Mouse (Mus musculus) Patski (cell line): ENCODE results near the gene Klhl6. TPM values are rescaled to one million over a fixed set of nuclear protein-coding genes. Genes with fewer than 3 reads are reported as not detected.

Experiments used
- ATAC-seq: fragments of 100-300 bp; one replicate; pipeline ENCODE4 v1.8.0; 2021
- CTCF ChIA-PET: fragments of 350-600 bp; sonication (Branson Sonifier 250); formaldehyde crosslinking; loops from one replicate; lab custom pipeline; 2022; ENCODE audit warnings: inconsistent platforms; lab: Charles Lee
- POLR2A ChIA-PET: fragments of 350-600 bp; sonication (Branson Sonifier 250); formaldehyde crosslinking; loops from one replicate; lab custom pipeline; 2022; ENCODE audit warnings: antibody characterized with exemption, inconsistent platforms; lab: Charles Lee
- DNase-seq: peaks from one replicate; pipeline ENCODE4 v3.0.0-alpha.2; 2011; ENCODE audit warnings: low read depth, low spot score
- H3K27me3 ChIP-seq: fragments of 371-371 bp; one replicate; pipeline ENCODE4 v1.5.1; 2021
- CTCF ChIP-seq: fragments of 100-300 bp; IDR thresholded peaks from one replicate; pipeline ENCODE4 v1.5.1; 2021
- in situ Hi-C: fragments of 300-500 bp; cut with MboI; formaldehyde crosslinking; loops from 3 replicates; pipeline ENCODE4 v1.11.1; 2018; ENCODE audit warnings: low pct_unique_long_range_greater_than_20kb, mixed read lengths
- polyA plus RNA-seq: library from polyadenylated mRNA; unstranded; gene quantifications from one replicate; pipeline ENCODE4 v1.2.3, GENCODE M21; 2021

The Klhl6 gene
- polyA plus RNA-seq, 1 experiment from 2014 or later, result 0.10 TPM

DNA sequence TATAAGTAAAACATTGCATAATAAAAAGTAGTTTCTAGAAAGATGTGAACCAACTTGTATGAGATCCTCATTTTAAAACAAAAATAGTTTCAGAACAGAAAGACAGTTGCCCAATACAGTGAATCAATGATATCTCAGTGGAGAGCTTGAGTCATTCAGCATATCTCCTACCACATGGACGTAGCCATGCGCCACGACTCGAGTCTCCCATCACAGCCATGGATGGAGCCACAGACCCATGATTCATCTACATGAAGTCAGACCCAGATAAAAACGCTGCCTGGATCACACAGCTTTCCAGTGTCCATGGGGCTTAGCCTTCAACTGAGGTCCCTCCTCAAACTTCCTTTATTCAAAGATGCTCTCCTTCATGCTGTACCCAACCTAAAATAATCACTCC lies 13.3 kb downstream of the Klhl6 start:
- in situ Hi-C loops, result no loop called here

DNA sequence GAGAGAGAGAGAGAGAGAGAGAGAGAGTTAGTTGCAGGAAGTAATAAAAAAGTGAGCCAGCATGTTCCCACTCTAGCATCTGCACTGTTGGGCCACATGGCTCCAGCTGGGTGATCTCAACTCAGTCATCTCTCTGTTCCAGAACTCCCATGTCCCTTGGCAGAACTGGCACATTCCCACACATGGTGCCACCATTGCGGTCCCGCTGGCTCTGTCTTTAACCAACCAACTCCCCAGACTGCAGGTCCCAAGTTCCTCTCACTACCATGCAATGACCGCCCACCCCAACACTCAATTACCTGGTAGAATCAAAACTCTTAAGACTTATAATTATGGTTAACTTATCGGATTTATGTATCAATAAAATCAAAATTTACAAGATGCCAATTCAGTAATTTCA lies 14.2 kb downstream of the Klhl6 start:
- ATAC-seq (no peak), DNase-seq (no peak)
- in situ Hi-C loops, result no loop called here
- no peaks in the 10 kb centered on the region for H3K27me3 ChIP-seq
- TF ChIP-seq CTCF, result no peak
- CTCF ChIA-PET, result no interaction called here
- POLR2A ChIA-PET, result interaction anchor here (1.1 kb wide), 1 partner anchor 80 kb away, joined by 3 read pairs; no protein-coding TSS in a partner anchor

More for the DNA sequence above, 13.3 kb downstream of the Klhl6 start:
- no peak for ATAC-seq
- ChIA-PET CTCF (no interaction called here), POLR2A (interaction anchor here (1.1 kb wide), 1 partner anchor 79 kb away, joined by 3 read pairs; no protein-coding TSS in a partner anchor)
- H3K27me3 ChIP-seq, result no peaks in the 10 kb centered on the region
- TF ChIP-seq CTCF, result no peak
- no peak for DNase-seq

DNA sequence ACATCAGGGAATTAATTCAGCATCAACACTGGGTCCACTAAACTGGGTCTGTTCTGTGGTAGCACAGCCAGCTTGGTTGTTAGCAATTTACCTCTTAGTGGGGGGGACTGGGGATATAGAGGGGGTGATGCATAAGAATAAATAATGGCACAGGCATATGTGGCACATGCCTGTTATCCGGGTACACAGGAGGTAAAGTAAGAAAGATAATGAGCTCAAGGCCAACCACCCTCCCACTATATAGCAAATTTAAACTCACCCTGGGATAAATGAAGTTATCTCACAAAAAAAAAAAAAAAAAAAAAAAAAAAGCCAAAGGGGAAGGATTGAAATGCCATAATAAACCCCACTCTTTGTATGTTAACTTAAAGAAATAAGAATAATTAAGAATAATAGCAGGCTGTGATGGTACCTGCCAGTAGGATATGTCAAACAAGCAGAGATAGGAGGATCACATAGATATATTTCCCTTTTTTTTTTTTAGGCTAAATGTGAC lies 14.9 kb downstream of the Klhl6 start:
- no peaks in the 10 kb centered on the region for H3K27me3 ChIP-seq
- DNase-seq, result no peak
- ChIA-PET POLR2A (no interaction called here), CTCF (no interaction called here)
- ATAC-seq, result no peak
- no peak for TF ChIP-seq CTCF
- in situ Hi-C loops, result no loop called here

DNA sequence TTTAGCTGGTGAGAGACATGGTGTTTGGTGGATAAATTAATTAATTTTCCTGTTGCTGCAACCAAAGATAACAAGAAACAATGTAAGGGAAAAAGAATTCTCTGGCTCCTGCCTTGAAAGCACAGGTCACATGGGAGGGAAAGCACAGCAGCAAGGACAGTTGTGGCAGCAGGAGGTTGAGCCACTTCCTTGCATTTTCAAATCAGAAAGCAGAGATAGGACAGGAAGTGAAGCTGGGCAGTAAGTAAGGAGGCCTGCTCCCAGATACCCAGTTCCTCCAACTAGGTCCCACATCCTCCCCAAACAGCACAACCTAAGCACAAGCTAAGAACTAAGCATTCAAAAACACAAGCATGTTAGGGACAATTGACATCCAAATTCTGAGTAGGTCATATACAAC lies 15.9 kb downstream of the Klhl6 start:
- ChIA-PET CTCF (no interaction called here), POLR2A (no interaction called here)
- in situ Hi-C loops, result no loop called here
- no peak for TF ChIP-seq CTCF
- ATAC-seq (no peak), DNase-seq (no peak)
- no peaks in the 10 kb centered on the region for H3K27me3 ChIP-seq

DNA sequence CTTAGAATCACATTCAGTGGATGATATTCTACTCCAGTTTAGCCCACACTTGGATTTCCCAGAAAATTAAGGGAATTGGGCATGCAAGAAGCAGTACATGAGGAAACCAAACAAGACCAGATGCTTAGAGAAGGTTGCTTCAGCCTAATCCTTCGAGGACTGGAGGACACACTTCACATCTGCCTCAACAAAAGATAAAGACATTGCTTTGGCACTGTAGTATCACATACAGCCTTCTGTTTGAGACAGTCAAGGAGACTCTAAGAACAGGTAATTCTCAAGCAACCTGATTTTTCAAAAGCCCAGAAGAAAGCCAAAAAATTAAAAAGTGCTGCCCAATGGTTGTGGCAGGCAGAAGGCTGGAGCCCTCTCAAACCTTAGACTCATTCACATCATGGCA lies 16.4 kb downstream of the Klhl6 start:
- in situ Hi-C loops, result no loop called here
- no peak for TF ChIP-seq CTCF
- H3K27me3 ChIP-seq, result no peaks in the 10 kb centered on the region
- DNase-seq (no peak), ATAC-seq (no peak)
- POLR2A ChIA-PET, result no interaction called here
- CTCF ChIA-PET, result no interaction called here

DNA sequence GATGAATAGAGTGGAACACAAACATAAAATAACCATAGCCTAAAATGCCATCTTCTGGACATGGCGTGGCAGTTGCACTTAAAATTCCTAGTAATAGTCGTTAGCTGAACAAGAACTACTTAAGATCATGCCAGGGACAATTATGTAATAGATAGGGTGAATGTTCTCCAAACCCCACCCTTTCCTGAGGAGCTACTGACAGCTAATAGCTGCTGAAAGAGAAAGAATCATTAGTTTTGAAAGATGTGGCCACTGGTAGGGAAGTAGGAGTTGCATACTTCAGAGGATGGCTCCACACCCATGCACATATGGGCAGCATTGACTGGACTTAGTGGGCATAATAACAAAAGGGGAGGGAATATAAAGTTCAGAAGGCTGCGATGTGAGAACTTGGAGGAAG lies 19.9 kb downstream of the Klhl6 start:
- TF ChIP-seq CTCF, result no peak
- CTCF ChIA-PET, result no interaction called here
- no peaks in the 10 kb centered on the region for H3K27me3 ChIP-seq
- no peak for ATAC-seq
- DNase-seq, result no peak
- POLR2A ChIA-PET, result interaction anchor here (0.6 kb wide), 1 partner anchor 572 kb away, joined by 3 read pairs; the partner anchor contains the start of gene Ap2m1
- in situ Hi-C loops, result no loop called here

DNA sequence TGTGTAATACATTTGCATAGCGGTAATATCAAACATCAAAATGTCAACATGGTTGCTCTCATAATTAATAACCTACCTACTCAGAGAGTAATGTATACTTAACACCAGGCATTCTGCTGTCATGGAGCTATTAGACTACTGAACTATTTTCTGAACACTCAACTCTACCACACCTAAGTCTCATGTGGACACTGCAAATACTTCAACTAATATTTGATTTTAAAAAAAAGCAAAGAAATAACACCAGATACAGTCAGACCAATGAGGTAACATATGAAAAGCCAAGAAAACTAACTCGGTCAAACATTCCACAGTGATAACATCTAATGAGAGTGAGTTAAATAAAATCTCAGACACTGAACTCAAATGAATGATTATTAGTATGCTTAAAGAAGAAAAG lies 21.8 kb downstream of the Klhl6 start:
- ATAC-seq, result no peak
- ChIA-PET CTCF (no interaction called here), POLR2A (interaction anchor here (1.3 kb wide), 1 partner anchor 16 kb away, joined by 3 read pairs; no protein-coding TSS in a partner anchor)
- no peak for TF ChIP-seq CTCF
- DNase-seq, result no peak
- no peaks in the 10 kb centered on the region for H3K27me3 ChIP-seq
- in situ Hi-C loops, result no loop called here

DNA sequence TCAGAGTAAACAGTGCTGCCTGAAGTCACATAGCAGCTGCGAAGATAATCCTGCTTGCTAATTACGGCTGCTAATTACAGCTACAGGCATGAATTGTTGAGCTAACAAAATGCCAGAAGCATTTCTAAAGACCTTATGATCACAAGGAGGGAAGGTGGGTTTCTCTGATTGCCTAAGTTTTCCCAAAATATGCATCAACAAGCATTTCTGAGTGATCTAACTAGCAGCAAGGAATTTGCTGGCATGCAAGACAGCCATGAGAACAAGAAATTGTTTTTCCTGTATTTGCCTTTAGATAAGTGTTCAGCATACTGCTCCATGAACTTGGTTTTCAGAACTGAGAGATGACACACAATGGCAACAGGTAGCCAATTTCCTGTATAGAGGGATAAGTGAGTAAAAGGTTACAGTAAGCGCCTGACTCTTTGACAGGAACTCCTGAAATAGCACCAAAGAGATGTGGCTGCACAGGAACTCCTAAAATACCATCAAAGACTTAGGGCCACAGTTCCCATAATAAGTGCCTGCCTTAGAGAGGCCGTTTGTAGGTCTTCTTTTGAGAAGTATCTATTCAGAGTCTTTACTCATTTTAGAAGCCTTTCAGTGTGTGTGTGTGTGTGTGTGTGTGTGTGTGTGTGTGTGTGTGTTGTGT lies 22.3 kb downstream of the Klhl6 start:
- in situ Hi-C loops, result no loop called here
- no peaks in the 10 kb centered on the region for H3K27me3 ChIP-seq
- DNase-seq (no peak), ATAC-seq (peak; percentile 52)
- ChIA-PET POLR2A (interaction anchor here (1.3 kb wide), 1 partner anchor 16 kb away, joined by 3 read pairs; no protein-coding TSS in a partner anchor), CTCF (no interaction called here)
- TF ChIP-seq CTCF, result no peak

DNA sequence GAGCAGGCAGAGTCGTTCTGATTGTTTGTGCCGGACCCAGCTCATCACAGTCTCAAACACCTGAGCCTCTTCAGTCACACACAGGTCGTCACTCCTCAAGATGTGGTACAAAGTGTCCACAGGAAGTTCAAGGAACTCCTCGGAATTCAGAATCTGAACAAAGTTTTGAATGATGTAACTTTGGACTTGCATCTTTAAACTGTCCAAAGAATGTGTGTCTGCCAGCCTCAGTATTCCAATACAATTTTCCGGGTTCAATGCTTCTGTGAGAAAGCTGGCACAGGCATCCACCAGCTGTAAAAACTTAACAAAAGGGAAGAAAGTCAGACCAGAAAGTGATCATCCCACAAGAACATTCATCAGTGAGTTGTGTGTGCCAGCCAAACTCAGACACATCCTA lies 25.8 kb downstream of the Klhl6 start:
- TF ChIP-seq CTCF, result no peak
- H3K27me3 ChIP-seq, result no peaks in the 10 kb centered on the region
- ATAC-seq, result no peak
- POLR2A ChIA-PET, result no interaction called here
- in situ Hi-C loops, result no loop called here
- DNase-seq, result no peak
- CTCF ChIA-PET, result no interaction called here

DNA sequence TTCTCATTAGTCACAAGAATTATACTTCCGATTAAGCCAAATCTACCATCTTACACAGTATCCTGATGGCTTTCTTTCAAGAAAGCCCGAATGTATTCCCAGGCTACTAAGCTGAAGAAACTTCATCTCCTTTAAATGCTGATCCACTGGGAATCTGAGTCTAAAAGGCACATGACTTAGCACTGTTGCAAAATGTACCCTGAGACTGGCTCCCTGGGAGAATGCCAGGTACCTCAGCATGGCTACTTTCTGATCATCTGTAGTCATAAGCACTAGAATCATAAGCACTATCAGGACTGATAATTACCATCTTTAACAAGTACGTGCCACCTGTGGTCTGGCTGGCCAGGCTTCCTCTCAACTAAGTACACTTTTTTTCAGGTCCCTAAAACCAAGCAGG lies 35.5 kb downstream of the Klhl6 start:
- ATAC-seq (peak; percentile 17), DNase-seq (no peak)
- in situ Hi-C loops, result no loop called here
- no peak for TF ChIP-seq CTCF
- ChIA-PET POLR2A (no interaction called here), CTCF (no interaction called here)
- H3K27me3 ChIP-seq, result no peaks in the 10 kb centered on the region

DNA sequence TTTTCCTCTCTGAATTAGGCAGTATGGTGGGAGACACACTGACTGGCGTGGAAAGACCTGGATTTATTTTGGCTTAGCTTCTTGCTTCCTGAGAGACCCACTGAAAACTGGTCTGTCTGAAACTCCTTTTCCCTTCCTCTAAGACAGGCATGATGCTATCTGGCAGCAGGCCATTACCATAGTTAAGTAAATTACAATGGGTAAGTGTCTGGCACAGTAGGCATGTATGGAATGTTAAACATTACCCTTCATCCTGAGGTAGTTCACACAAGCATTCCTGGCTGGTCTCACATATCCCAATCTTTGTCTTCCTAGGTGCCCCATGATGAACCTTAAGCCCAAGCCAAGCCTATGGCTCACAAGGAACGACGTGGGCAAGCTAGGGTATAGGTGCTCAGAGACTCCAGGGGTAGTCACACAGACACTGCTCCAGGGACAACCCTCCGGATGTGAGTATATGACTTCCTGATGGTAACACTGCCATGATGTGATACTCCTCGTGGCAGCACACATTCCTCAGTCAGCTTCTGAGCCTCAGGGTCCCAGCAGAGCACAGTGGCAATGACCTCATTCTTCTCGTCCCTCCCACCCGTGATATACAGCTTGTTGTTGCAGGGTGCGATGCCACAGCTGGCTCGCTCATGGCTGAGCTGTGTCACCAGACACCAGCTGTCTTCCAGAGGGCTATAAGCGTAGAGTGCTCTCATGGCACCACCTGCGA lies 36.1 kb downstream of the Klhl6 start:
- no peak for DNase-seq
- ChIA-PET POLR2A (no interaction called here), CTCF (interaction anchor here (1.1 kb wide), 1 partner anchor 25 kb away, joined by 3 read pairs; no protein-coding TSS in a partner anchor)
- peak; percentile 73 for ATAC-seq
- no peaks in the 10 kb centered on the region for H3K27me3 ChIP-seq
- in situ Hi-C loops, result no loop called here
- TF ChIP-seq CTCF, result no peak
